Mouse (Mus musculus) lung, adult 2 months (tissue): Measurements from ENCODE around the gene Nme7. TPM values are rescaled to one million over a fixed set of nuclear protein-coding genes. Genes with fewer than 3 reads are reported as not detected.

Experiments used
- DNase-seq: peaks from one replicate; pipeline ENCODE4 v3.0.0; 2022
- H3K4me1 ChIP-seq: fragments of 200-500 bp; 2 replicates; pipeline ENCODE4 v1.6.1; 2011; ENCODE audit warnings: low read length; ENCODE audit not compliant: control insufficient read depth, insufficient read depth
- H3K4me3 ChIP-seq: fragments of 200-500 bp; replicated peaks from 2 replicates; pipeline ENCODE3; 2011; ENCODE audit warnings: low read depth, mild to moderate bottlenecking, control low read depth, low read length; ENCODE audit errors: extremely low read depth
- CTCF ChIP-seq: fragments of 200-500 bp; IDR thresholded peaks from 2 replicates; pipeline ENCODE4 v1.5.1; 2011; ENCODE audit warnings: mild to moderate bottlenecking, low read length, control low read depth; ENCODE audit not compliant: insufficient read depth
- POLR2A ChIP-seq: fragments of 200-500 bp; IDR thresholded peaks from 2 replicates; pipeline ENCODE4 v1.6.1; 2011; ENCODE audit warnings: low read depth, mild to moderate bottlenecking, control low read depth, low read length, borderline replicate concordance; ENCODE audit errors: extremely low read depth
- WGBS: fragments of 180-500 bp; shearing (Covaris S2); methylation state at CpG from one replicate; pipeline ENCODE4 v1.1.7; 2018; 5-methylcytosine and 5-hydroxymethylcytosine counted together
- polyA plus RNA-seq: library from polyadenylated mRNA; depleted of rRNA; stranded (reverse); fragments of >200 nt; gene quantifications from 2 replicates; pipeline ENCODE4 v1.2.3, GENCODE M21; 2012

Gene Nme7
- polyA plus RNA-seq, 1 experiment, result 5.0 TPM

- TF ChIP-seq POLR2A (no peak), CTCF (no peak)
- no peak overlapping the region for H3K4me3 ChIP-seq
- 29% methylated on average over 10 of the region's 10 CpGs for WGBS
- no peaks in the 10 kb centered on the region; the same call in 1 of the 2 replicates for H3K4me1 ChIP-seq
- DNase-seq, result peak; percentile 34
Observed at GRCm38 (mm10) chr1:164461726-164462125, 157.8 kb downstream of the Nme7 start.

GRCm38 (mm10) chr1:164467406-164467805 lies 163.5 kb downstream of the Nme7 start:
- DNase-seq, result no peak
- H3K4me1 ChIP-seq, result no peaks in the 10 kb centered on the region
- no peak overlapping the region for H3K4me3 ChIP-seq
- 87% methylated on average over 10 of the region's 10 CpGs for WGBS
- TF ChIP-seq POLR2A, result no peak
- no peak for TF ChIP-seq CTCF

GRCm38 (mm10) chr1:164468329-164468728 lies 164.4 kb downstream of the Nme7 start:
- Histone ChIP-seq H3K4me1 (no peaks in the 10 kb centered on the region), H3K4me3 (no peak overlapping the region)
- TF ChIP-seq CTCF, result no peak
- TF ChIP-seq POLR2A, result no peak
- WGBS, result 79% methylated on average over 8 of the region's 8 CpGs
- DNase-seq, result no peak

- TF ChIP-seq CTCF (no peak), POLR2A (no peak)
- DNase-seq, result no peak
- 69% methylated on average over 6 of the region's 6 CpGs for WGBS
- no peaks in the 10 kb centered on the region for H3K4me1 ChIP-seq
- H3K4me3 ChIP-seq, result no peak overlapping the region
Observed at GRCm38 (mm10) chr1:164470985-164471384, 167.1 kb downstream of the Nme7 start.

GRCm38 (mm10) chr1:164471632-164472031 lies 167.7 kb downstream of the Nme7 start:
- WGBS, result 92% methylated on average over 5 of the region's 5 CpGs
- DNase-seq, result no peak
- Histone ChIP-seq H3K4me3 (no peak overlapping the region), H3K4me1 (no peaks in the 10 kb centered on the region)
- TF ChIP-seq CTCF (no peak), POLR2A (no peak)

- no peak overlapping the region for H3K4me3 ChIP-seq
- H3K4me1 ChIP-seq, result no peaks in the 10 kb centered on the region
- 90% methylated on average over 7 of the region's 7 CpGs for WGBS
- no peak for DNase-seq
- no peak for TF ChIP-seq POLR2A
- no peak for TF ChIP-seq CTCF
Observed at GRCm38 (mm10) chr1:164473398-164473797, 169.5 kb downstream of the Nme7 start.

- 55% methylated on average over 6 of the region's 6 CpGs for WGBS
- H3K4me1 ChIP-seq, result no peaks in the 10 kb centered on the region
- TF ChIP-seq POLR2A (no peak), CTCF (no peak)
- H3K4me3 ChIP-seq, result no peak overlapping the region
- DNase-seq, result no peak
Observed at GRCm38 (mm10) chr1:164474310-164474709, 170.4 kb downstream of the Nme7 start.

GRCm38 (mm10) chr1:164474778-164475511 lies 171.0 kb downstream of the Nme7 start:
- TF ChIP-seq POLR2A, result no peak
- Histone ChIP-seq H3K4me1 (no peaks in the 10 kb centered on the region), H3K4me3 (no peak overlapping the region)
- no peak for DNase-seq
- WGBS, result 43% methylated on average over 7 of the region's 7 CpGs

- DNase-seq, result no peak
- Histone ChIP-seq H3K4me1 (no peaks in the 10 kb centered on the region), H3K4me3 (no peak overlapping the region)
- TF ChIP-seq POLR2A (no peak), CTCF (no peak)
- 83% methylated on average over 4 of the region's 4 CpGs for WGBS
Observed at GRCm38 (mm10) chr1:164475895-164476294, 172.0 kb downstream of the Nme7 start.
